Mouse (Mus musculus): ENCODE results near the gene Zmynd8.

DNA sequence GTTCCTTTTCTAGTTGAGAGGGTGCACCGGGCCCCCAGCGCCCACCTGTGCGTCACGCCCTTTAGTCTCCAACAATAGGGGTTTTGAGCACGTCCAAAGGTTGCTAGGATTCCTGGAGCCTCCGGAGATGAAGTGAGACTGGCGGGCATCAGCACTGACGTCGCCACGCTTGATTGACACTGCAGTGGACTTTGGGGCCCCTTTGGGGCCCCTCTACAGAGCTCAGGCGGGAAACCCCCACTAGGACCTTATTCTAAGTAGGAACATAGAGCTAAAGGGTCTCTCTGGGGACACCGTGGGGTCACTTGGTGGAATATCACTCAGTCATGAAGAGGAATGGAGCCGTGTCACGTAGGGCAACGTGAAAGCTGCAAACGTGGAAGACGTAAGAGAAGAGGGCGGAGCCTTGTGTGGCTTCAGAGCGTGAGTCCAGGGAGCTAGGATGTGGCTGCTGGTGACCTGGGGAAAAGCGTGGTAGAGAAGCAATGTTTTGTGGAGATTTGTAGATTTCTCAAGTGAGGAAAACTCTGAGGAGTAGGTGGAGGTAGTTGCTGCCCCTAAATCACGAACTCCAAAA, 156.5 kb downstream of the Zmynd8 start:
- TF ChIP-seq CTCF (IDR thresholded peaks at IDR 0.05; ENCODE audit: borderline replicate concordance, insufficient read depth, low read depth, low read length) (no peak), POLR2A (IDR thresholded peaks at IDR 0.05; ENCODE audit: borderline replicate concordance, insufficient read depth, low read length) (no peak)
